Mouse (Mus musculus): ENCODE measurements around the gene Gna14. TPM values are rescaled to one million over a fixed set of nuclear protein-coding genes. Genes with fewer than 3 reads are reported as not detected.

Gene Gna14
- polyA plus RNA-seq, 1 experiment from 2014 or later = 1.3 TPM

GRCm38 (mm10) chr19:16436335-16437169 is 990 bp downstream of the Gna14 start:
- H3K9ac ChIP-seq = peak overlapping the region; percentile 49
- WGBS = 6% methylated on average over 61 of the region's 61 CpGs
- H3K4me2 ChIP-seq = peak overlapping the region; percentile 77
- H3K4me3 ChIP-seq = peak overlapping the region; percentile 53
- no peaks in the 10 kb centered on the region for H3K9me3 ChIP-seq (replicated peaks)
- no peaks in the 10 kb centered on the region for H3K36me3 ChIP-seq
- no peak overlapping the region for H3K27ac ChIP-seq
- H3K27me3 ChIP-seq = peaks cover 29% of the 10 kb centered on the region
- ATAC-seq (replicated peaks; ENCODE audit: insufficient number of reproducible peaks, insufficient read depth, low FRiP score, low read depth) = no peak
- H3K4me1 ChIP-seq (replicated peaks) = peaks cover 38% of the 10 kb centered on the region

- Histone ChIP-seq H3K9ac (no peak overlapping the region), H3K9me3 (replicated peaks) (no peaks in the 10 kb centered on the region), H3K36me3 (no peaks in the 10 kb centered on the region), H3K4me3 (peak overlapping the region; percentile 53), H3K27ac (no peak overlapping the region), H3K4me2 (peak overlapping the region; percentile 77), H3K4me1 (replicated peaks) (peaks cover 38% of the 10 kb centered on the region), H3K27me3 (peaks cover 29% of the 10 kb centered on the region)
- 76% methylated on average over 4 of the region's 4 CpGs for WGBS
- ATAC-seq (replicated peaks; ENCODE audit: insufficient number of reproducible peaks, insufficient read depth, low FRiP score, low read depth) = no peak
Observed at GRCm38 (mm10) chr19:16437170-16437483, 1.6 kb downstream of the Gna14 start.

GRCm38 (mm10) chr19:16437906-16438305 is 2.3 kb downstream of the Gna14 start:
- no peak for ATAC-seq (replicated peaks; ENCODE audit: insufficient number of reproducible peaks, insufficient read depth, low FRiP score, low read depth)
- Histone ChIP-seq H3K4me1 (replicated peaks) (peaks cover 38% of the 10 kb centered on the region), H3K27me3 (peaks cover 29% of the 10 kb centered on the region), H3K27ac (no peak overlapping the region), H3K4me3 (no peak overlapping the region), H3K36me3 (no peaks in the 10 kb centered on the region), H3K9ac (no peak overlapping the region), H3K9me3 (replicated peaks) (no peaks in the 10 kb centered on the region), H3K4me2 (no peak overlapping the region)
- 53% methylated on average over 5 of the region's 5 CpGs for WGBS

- Histone ChIP-seq H3K4me3 (no peak overlapping the region), H3K4me2 (no peak overlapping the region), H3K9me3 (replicated peaks) (no peaks in the 10 kb centered on the region), H3K36me3 (no peaks in the 10 kb centered on the region), H3K9ac (no peak overlapping the region), H3K4me1 (replicated peaks) (peaks cover 38% of the 10 kb centered on the region), H3K27me3 (peaks cover 29% of the 10 kb centered on the region), H3K27ac (no peak overlapping the region)
- peak; percentile 44 for ATAC-seq (replicated peaks; ENCODE audit: insufficient number of reproducible peaks, insufficient read depth, low FRiP score, low read depth)
- WGBS = 34% methylated on average over 4 of the region's 4 CpGs
Observed at GRCm38 (mm10) chr19:16439278-16439677, 3.7 kb downstream of the Gna14 start.

- 57% methylated on average over 13 of the region's 13 CpGs for WGBS
- no peak for ATAC-seq (replicated peaks; ENCODE audit: insufficient number of reproducible peaks, insufficient read depth, low FRiP score, low read depth)
- Histone ChIP-seq H3K9ac (no peak overlapping the region), H3K27me3 (peaks cover 29% of the 10 kb centered on the region), H3K4me3 (no peak overlapping the region), H3K36me3 (no peaks in the 10 kb centered on the region), H3K27ac (no peak overlapping the region), H3K4me2 (no peak overlapping the region), H3K9me3 (replicated peaks) (no peaks in the 10 kb centered on the region), H3K4me1 (replicated peaks) (peaks cover 38% of the 10 kb centered on the region)
Observed at GRCm38 (mm10) chr19:16439834-16440233, 4.3 kb downstream of the Gna14 start.

GRCm38 (mm10) chr19:16441329-16441728 is 5.8 kb downstream of the Gna14 start:
- no peaks in the 10 kb centered on the region for H3K36me3 ChIP-seq
- H3K27me3 ChIP-seq = peaks cover 19% of the 10 kb centered on the region
- ATAC-seq (replicated peaks; ENCODE audit: insufficient number of reproducible peaks, insufficient read depth, low FRiP score, low read depth) = no peak
- peaks cover 23% of the 10 kb centered on the region for H3K4me1 ChIP-seq (replicated peaks)
- H3K9me3 ChIP-seq (replicated peaks) = no peaks in the 10 kb centered on the region
- 91% methylated on average over 6 of the region's 6 CpGs for WGBS
- H3K9ac ChIP-seq = no peak overlapping the region
- H3K27ac ChIP-seq = no peak overlapping the region
- H3K4me3 ChIP-seq = no peak overlapping the region
- no peak overlapping the region for H3K4me2 ChIP-seq

GRCm38 (mm10) chr19:16443335-16443734 is 7.8 kb downstream of the Gna14 start:
- no peak overlapping the region for H3K4me3 ChIP-seq
- peaks cover 4% of the 10 kb centered on the region; the same call in 1 of the 2 replicates for H3K27me3 ChIP-seq
- H3K36me3 ChIP-seq = no peaks in the 10 kb centered on the region
- peaks cover 15% of the 10 kb centered on the region for H3K4me1 ChIP-seq (replicated peaks)
- H3K9me3 ChIP-seq (replicated peaks) = no peaks in the 10 kb centered on the region
- ATAC-seq (replicated peaks; ENCODE audit: insufficient number of reproducible peaks, insufficient read depth, low FRiP score, low read depth) = no peak
- H3K9ac ChIP-seq = no peak overlapping the region
- no peak overlapping the region for H3K27ac ChIP-seq
- H3K4me2 ChIP-seq = no peak overlapping the region
- WGBS = 77% methylated on average over 5 of the region's 5 CpGs

GRCm38 (mm10) chr19:16446612-16447011 is 11.1 kb downstream of the Gna14 start:
- WGBS = 85% methylated on average over 6 of the region's 6 CpGs
- no peak overlapping the region for H3K4me3 ChIP-seq
- H3K27me3 ChIP-seq = no peaks in the 10 kb centered on the region
- H3K4me1 ChIP-seq (replicated peaks) = peaks cover 6% of the 10 kb centered on the region; the same call in 1 of the 2 replicates
- ATAC-seq (replicated peaks; ENCODE audit: insufficient number of reproducible peaks, insufficient read depth, low FRiP score, low read depth) = no peak
- H3K4me2 ChIP-seq = no peak overlapping the region
- no peaks in the 10 kb centered on the region for H3K36me3 ChIP-seq
- no peak overlapping the region for H3K27ac ChIP-seq
- no peak overlapping the region for H3K9ac ChIP-seq
- H3K9me3 ChIP-seq (replicated peaks) = no peaks in the 10 kb centered on the region

- Histone ChIP-seq H3K9ac (no peak overlapping the region), H3K4me2 (no peak overlapping the region), H3K27ac (no peak overlapping the region), H3K4me3 (no peak overlapping the region), H3K27me3 (no peaks in the 10 kb centered on the region), H3K36me3 (no peaks in the 10 kb centered on the region), H3K9me3 (replicated peaks) (no peaks in the 10 kb centered on the region), H3K4me1 (replicated peaks) (peaks cover 6% of the 10 kb centered on the region; the same call in 1 of the 2 replicates)
- no peak for ATAC-seq (replicated peaks; ENCODE audit: insufficient number of reproducible peaks, insufficient read depth, low FRiP score, low read depth)
- 43% methylated on average over 6 of the region's 6 CpGs for WGBS
Observed at GRCm38 (mm10) chr19:16447832-16448621, 12.5 kb downstream of the Gna14 start.

- Histone ChIP-seq H3K27ac (no peak overlapping the region; the same call in 1 of the 2 replicates), H3K27me3 (no peaks in the 10 kb centered on the region), H3K4me3 (no peak overlapping the region), H3K9me3 (replicated peaks) (no peaks in the 10 kb centered on the region), H3K9ac (no peak overlapping the region), H3K4me1 (replicated peaks) (peaks cover 6% of the 10 kb centered on the region; the same call in 1 of the 2 replicates), H3K4me2 (no peak overlapping the region), H3K36me3 (no peaks in the 10 kb centered on the region)
- no peak for ATAC-seq (replicated peaks; ENCODE audit: insufficient number of reproducible peaks, insufficient read depth, low FRiP score, low read depth)
- 55% methylated on average over 5 of the region's 5 CpGs for WGBS
Observed at GRCm38 (mm10) chr19:16448796-16449195, 13.2 kb downstream of the Gna14 start.

GRCm38 (mm10) chr19:16450824-16451223 is 15.3 kb downstream of the Gna14 start:
- H3K9me3 ChIP-seq (replicated peaks) = no peaks in the 10 kb centered on the region
- no peak overlapping the region for H3K4me2 ChIP-seq
- 33% methylated on average over 3 of the region's 3 CpGs for WGBS
- H3K36me3 ChIP-seq = no peaks in the 10 kb centered on the region
- no peak for ATAC-seq (replicated peaks; ENCODE audit: insufficient number of reproducible peaks, insufficient read depth, low FRiP score, low read depth)
- H3K27ac ChIP-seq = no peak overlapping the region
- no peaks in the 10 kb centered on the region for H3K27me3 ChIP-seq
- H3K4me1 ChIP-seq (replicated peaks) = peaks cover 6% of the 10 kb centered on the region; the same call in 1 of the 2 replicates
- no peak overlapping the region for H3K9ac ChIP-seq
- H3K4me3 ChIP-seq = no peak overlapping the region
